Mouse (Mus musculus) cerebral cortex, adult 2 months (tissue): ENCODE data around the gene Cep57l1.

Source experiments
- WGBS: fragments of 180-500 bp; shearing (Covaris S2); methylation state at CpG from one replicate; pipeline ENCODE4 v1.1.7; 2018; 5-methylcytosine and 5-hydroxymethylcytosine counted together

Cep57l1 gene

DNA sequence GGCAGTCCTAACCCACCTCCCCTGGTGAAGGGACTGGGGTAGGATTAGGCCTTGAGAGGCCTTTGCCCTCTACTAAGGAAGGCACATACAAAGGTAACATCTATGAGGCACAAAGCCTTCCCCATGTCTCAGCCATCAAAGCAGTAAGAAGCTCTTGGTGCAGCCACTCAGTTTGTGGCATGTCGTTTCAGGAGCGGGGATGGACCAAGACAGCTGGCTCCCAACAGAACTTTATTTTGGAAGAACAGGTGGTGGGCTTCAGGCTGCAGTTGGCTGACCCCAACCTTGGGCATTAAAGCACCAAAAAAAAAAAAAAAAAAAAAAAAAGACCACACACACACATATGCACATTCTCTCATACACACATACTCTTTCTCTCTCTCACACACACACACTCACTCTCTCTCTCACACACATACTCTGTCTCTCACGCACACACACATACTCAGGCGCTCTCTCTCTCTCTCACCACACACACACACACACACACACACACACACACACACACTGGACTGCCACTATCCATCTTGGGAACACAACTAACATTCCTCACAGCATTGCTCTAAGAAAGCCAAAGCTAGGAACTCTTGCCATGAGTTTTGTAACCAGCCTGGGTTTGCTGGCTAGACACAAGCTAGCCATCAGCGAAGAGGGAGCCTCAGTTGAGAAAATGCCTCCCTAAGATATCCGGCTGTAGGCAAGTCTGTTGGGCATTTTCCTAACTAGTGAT lies 133.7 kb downstream of the Cep57l1 start:
- 90% methylated on average over 6 of the region's 6 CpGs for WGBS

GRCm38 (mm10) chr10:41675243-41675642 lies 134.4 kb downstream of the Cep57l1 start:
- WGBS, result 80% methylated on average over 6 of the region's 6 CpGs

DNA sequence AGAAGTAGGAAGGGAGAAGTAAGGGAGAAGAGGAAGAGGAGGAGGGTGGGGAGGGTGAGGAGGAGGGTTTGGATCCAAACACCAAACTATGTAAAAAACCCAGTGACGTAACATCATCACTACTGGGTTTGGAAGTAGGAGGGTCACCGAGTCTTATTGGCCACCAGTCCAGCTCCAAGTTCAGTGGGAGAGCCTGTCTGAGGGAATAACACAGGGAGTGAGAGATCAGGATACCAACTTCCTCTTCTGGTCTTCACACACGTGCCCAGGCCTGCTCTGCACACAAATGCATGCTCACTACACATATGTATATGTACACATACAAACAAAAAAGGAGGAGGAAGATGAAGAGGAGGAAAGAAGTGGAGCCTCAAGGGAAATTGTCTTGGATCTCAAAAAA lies 135.3 kb downstream of the Cep57l1 start:
- 77% methylated on average over 3 of the region's 3 CpGs for WGBS

GRCm38 (mm10) chr10:41670196-41670595 lies 139.5 kb downstream of the Cep57l1 start:
- 86% methylated on average over 5 of the region's 5 CpGs for WGBS
